Mouse (Mus musculus): ENCODE data around the gene Fbxw21.
"Not testable (repeated sequence)": the region's sequence is repeated elsewhere in the genome, so short reads cannot be mapped to it uniquely, and the experiment has no call there.

Fbxw21 gene

GRCm38 (mm10) chr9:109161941-109162340, at the start of gene Fbxw21:
Gene Fbxw21 (minus strand): TSS chr9:109162041.
- no peak for DNase-seq (ENCODE audit: low read depth, low spot score)

- not testable (repeated sequence) for DNase-seq (ENCODE audit: low read depth, low spot score)
Observed at GRCm38 (mm10) chr9:109201347-109201746, 39.5 kb upstream of the Fbxw21 start.

GRCm38 (mm10) chr9:109200349-109200748, 38.5 kb upstream of the Fbxw21 start:
- no peak for DNase-seq (ENCODE audit: low read depth, low spot score)

GRCm38 (mm10) chr9:109199353-109199752, 37.5 kb upstream of the Fbxw21 start:
- DNase-seq (ENCODE audit: low read depth, low spot score), result no peak

GRCm38 (mm10) chr9:109195875-109196274, 34.0 kb upstream of the Fbxw21 start, which contains the start of gene Fbxw13:
Gene Fbxw13 (minus strand): TSS chr9:109195975.
- DNase-seq (ENCODE audit: low read depth, low spot score), result not testable (repeated sequence)

- no peak for DNase-seq (ENCODE audit: low read depth, low spot score)
Observed at GRCm38 (mm10) chr9:109177208-109177607, 15.4 kb upstream of the Fbxw21 start.

GRCm38 (mm10) chr9:109176301-109176700, 14.5 kb upstream of the Fbxw21 start:
- DNase-seq (ENCODE audit: low read depth, low spot score), result no peak

GRCm38 (mm10) chr9:109167316-109167715, 5.5 kb upstream of the Fbxw21 start:
- no peak for DNase-seq (ENCODE audit: low read depth, low spot score)

GRCm38 (mm10) chr9:109140414-109140813, 21.4 kb downstream of the Fbxw21 start:
- DNase-seq (ENCODE audit: low read depth, low spot score), result not testable (repeated sequence)

- DNase-seq (ENCODE audit: low read depth, low spot score), result no peak
Observed at GRCm38 (mm10) chr9:109130076-109130475, 31.8 kb downstream of the Fbxw21 start.

GRCm38 (mm10) chr9:109128211-109128610, 33.6 kb downstream of the Fbxw21 start:
- DNase-seq (ENCODE audit: low read depth, low spot score), result no peak

- no peak for DNase-seq (ENCODE audit: low read depth, low spot score)
Observed at GRCm38 (mm10) chr9:109127076-109127475, 34.8 kb downstream of the Fbxw21 start.

GRCm38 (mm10) chr9:109125481-109125880, 36.4 kb downstream of the Fbxw21 start:
- no peak for DNase-seq (ENCODE audit: low read depth, low spot score)

- no peak for DNase-seq (ENCODE audit: low read depth, low spot score)
Observed at GRCm38 (mm10) chr9:109125043-109125442, 36.8 kb downstream of the Fbxw21 start.

- DNase-seq (ENCODE audit: low read depth, low spot score), result no peak
Observed at GRCm38 (mm10) chr9:109124164-109124563, 37.7 kb downstream of the Fbxw21 start.

GRCm38 (mm10) chr9:109123266-109123665, 38.6 kb downstream of the Fbxw21 start:
- no peak for DNase-seq (ENCODE audit: low read depth, low spot score)

- DNase-seq (ENCODE audit: low read depth, low spot score), result no peak
Observed at GRCm38 (mm10) chr9:109122553-109123085, 39.2 kb downstream of the Fbxw21 start.

GRCm38 (mm10) chr9:109120956-109121355, 40.9 kb downstream of the Fbxw21 start:
- DNase-seq (ENCODE audit: low read depth, low spot score), result no peak

- no peak for DNase-seq (ENCODE audit: low read depth, low spot score)
Observed at GRCm38 (mm10) chr9:109119571-109119970, 42.3 kb downstream of the Fbxw21 start.

GRCm38 (mm10) chr9:109118106-109118505, 43.7 kb downstream of the Fbxw21 start:
- no peak for DNase-seq (ENCODE audit: low read depth, low spot score)

- no peak for DNase-seq (ENCODE audit: low read depth, low spot score)
Observed at GRCm38 (mm10) chr9:109116205-109116604, 45.6 kb downstream of the Fbxw21 start.

GRCm38 (mm10) chr9:109114871-109115270, 47.0 kb downstream of the Fbxw21 start:
- no peak for DNase-seq (ENCODE audit: low read depth, low spot score)

- DNase-seq (ENCODE audit: low read depth, low spot score), result no peak
Observed at GRCm38 (mm10) chr9:109114276-109114675, 47.6 kb downstream of the Fbxw21 start.

- no peak for DNase-seq (ENCODE audit: low read depth, low spot score)
Observed at GRCm38 (mm10) chr9:109113331-109113730, 48.5 kb downstream of the Fbxw21 start.
